Mouse (Mus musculus): ENCODE results near the gene Hsd17b1.

Hsd17b1 gene

DNA sequence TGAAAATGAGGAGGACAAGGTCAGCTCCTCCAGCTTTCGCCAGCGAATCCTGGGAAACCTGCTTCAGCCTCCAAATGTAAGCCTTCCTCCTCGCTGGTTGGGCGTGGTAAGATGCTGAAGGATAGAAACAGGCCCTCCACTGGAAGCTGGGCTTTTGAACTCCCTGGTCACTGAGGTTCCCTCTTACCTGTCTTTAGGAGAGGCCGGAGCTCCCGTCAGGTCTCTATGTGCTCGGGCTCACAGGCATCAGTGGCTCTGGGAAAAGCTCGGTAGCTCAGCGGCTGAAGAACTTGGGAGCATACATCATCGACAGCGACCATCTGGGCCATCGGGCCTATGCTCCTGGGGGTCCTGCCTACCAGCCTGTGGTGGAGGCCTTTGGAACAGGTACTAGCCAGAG lies 6.6 kb downstream of the Hsd17b1 start:
- DNase-seq (ENCODE audit: extremely low read depth, insufficient read length, low spot score), result no peak

DNA sequence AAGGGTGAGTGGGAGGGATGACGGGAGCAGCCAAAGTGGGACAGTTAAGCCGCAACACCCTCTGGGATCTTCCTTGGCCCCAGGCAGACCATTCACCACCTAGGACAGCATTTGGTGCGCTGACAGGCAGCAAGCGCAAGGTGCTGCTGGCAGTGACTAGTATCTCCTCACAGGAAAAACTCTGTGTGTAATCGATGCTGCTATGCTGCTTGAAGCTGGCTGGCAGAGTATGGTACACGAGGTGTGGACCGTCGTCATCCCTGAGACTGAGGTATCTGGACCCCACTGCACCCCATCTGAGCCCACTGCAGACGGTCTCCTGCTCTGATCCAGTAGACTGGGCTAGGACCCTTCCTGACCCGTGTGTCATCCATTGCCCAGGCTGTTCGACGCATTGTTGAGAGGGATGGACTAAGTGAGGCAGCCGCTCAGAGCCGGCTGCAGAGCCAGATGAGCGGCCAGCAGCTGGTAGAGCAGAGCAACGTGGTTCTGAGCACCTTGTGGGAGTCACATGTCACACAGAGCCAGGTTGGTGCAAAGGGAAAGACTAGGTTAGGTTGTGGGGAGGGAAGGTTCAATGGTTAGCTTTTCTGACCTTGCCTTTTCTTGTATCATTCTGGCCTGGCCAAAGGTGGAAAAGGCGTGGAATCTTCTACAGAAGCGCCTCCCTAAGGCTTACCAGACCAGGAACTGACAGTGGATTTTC lies 7.6 kb downstream of the Hsd17b1 start:
- no peak for DNase-seq (ENCODE audit: extremely low read depth, insufficient read length, low spot score)

DNA sequence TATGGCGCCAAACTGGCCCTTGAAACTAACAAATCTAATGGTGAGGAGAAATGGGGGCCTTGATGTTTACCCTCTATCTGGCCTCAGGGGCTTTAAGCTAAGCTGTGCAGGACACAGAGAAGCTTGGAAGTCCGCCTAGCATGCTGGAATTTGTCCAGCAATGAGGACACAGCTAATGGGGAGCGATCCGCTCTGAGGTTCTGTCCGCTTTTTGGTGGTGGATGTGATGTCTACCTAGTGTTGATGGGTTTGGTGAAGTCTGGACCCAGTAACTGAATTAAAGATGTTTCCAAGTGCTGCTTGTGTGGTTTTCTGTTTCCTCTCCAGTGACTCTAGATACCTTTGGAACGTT lies 8.1 kb downstream of the Hsd17b1 start:
- DNase-seq (ENCODE audit: extremely low read depth, insufficient read length, low spot score), result no peak

DNA sequence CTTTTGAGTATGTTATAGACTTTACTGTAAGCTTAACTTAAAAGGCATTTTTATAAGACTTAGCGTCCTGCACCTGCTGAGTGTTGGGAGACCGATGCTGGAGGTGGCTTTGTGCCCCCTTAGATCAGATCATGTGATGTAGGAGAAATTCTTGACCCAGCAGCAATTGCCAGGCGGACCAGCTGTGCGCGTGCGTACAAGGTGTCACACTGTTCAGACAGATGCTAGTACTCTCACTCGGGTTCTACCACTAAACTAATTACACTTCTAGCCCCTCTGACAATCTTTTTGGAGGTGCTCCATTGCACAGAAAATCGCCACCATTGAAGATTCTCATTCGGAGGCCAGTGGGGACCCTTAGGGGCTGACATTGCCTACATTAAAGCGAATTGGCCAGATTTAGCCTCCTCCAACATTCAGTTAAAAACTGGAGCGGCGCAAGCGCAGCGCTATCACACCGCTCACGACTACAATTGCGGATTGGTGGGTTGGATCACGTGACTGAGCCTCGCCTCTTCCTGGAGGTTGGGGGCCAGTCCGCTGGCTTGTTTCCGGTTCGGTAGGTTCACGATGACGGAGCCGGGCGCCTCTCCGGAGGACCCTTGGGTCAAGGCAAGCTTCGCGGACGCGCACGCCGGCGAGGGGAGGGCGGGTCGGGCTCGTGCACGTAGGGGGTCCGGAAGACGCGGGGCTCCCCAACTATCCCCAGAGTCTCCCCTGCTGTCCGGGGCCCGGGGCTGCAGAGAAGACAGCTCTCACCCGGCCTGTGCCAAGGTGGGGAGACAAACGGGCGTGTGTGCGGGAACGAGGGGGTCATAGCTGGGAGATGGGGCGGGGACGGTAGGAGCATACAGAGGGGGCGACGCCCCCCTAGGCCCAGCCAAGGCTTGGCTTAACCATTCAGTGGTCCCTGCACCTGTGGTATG lies 8.8 kb downstream of the Hsd17b1 start, which contains the start of gene Mlx:
TSS of gene Mlx (plus strand) at position 522 of the 926 bp plus-strand sequence.
- peak; percentile 82 for DNase-seq (ENCODE audit: extremely low read depth, insufficient read length, low spot score)

DNA sequence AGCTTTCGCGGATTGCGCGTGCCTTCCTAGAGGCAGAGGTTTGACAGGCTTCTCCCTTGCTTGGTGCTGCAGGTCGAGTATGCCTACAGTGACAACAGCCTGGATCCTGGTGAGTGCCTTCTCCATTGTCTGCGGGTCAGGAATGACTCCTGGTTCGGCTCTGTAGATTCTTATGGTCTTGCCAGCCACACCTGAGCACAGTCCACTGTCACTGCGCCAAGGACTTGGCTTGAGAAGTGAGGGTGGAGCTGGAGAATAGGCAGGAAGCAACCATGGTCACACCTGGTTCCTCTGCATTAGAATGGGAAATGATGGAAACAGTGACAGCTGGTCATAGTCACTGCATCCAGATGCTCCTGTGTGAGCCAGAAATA lies 9.5 kb downstream of the Hsd17b1 start:
- no peak for DNase-seq (ENCODE audit: extremely low read depth, insufficient read length, low spot score)

DNA sequence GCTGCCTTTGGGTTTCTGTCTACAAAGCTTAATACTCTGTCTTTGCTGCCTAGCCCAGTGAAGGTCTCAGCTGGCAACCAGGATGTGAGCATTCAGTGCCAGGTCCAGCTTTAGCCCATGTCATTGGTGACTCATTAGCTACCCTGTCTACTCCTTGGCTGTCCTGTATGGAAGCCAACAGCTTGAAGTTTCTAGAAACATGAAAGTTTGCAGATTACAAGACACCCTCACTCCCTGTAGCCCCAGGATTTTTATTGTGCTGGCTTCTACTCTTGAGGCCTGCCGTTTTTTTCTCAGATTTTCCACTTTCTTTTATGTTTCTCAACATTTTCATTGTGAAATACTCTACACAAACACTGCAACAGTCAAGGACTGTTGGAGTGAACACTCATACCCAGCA lies 11.7 kb downstream of the Hsd17b1 start:
- DNase-seq (ENCODE audit: extremely low read depth, insufficient read length, low spot score), result no peak

DNA sequence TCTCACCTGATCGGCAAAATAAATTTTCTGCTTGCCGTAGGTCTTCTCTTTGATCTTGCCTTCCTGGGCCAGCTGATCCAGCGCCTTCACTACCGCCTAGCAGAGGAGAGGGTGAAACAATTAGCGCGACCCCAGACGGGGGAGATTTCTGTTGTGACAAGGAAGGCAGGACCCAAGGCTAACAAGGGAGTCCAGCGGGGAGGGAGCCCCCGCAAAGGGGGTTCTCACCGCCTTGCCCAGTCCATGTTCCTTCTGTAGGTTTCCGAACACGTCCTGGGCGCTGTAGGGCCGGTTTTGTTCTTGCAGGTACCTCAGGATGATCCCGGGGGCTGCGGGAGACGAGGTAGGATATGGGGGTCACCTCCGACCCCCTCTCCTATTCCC lies 16.7 kb downstream of the Hsd17b1 start:
- no peak for DNase-seq (ENCODE audit: extremely low read depth, insufficient read length, low spot score)

DNA sequence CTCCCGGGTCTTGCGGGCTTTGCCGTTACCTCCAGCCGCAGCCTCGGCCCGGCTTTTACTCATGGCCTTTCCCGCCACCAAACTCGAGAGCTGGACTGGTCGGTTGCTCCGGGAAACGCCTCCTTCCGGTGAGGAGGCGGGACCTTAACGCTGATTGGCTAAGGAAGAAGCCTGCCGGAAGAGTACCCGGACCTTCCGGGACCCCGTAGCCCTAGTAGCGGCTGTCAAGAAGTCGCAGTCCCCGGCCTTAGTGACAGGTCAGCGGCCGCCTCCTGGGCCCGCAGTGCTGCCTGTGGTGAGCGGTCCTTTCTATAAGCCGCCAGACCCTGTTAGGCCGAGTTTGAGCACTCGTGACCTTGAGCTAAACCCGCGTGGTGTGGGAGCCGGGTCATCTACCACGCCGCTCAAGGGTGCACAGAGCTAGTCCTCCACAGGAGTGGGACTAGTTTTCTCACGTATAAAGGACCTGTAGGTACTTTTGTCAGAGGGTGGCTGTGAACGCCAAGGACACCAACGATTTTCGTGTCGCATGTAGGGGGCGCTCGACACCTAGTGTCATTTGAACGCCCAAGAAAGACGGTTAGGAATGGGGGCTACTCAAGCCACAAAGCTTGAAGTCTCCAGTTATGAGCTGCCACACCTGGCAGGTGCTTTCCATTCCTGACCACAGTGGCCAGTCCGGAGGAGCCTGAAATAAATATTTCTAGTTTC lies 17.3 kb downstream of the Hsd17b1 start, which contains the start of gene Psmc3ip:
TSS of gene Psmc3ip (minus strand) at position 123 of the 711 bp plus-strand sequence.
- peak; percentile 89 for DNase-seq (ENCODE audit: extremely low read depth, insufficient read length, low spot score)

DNA sequence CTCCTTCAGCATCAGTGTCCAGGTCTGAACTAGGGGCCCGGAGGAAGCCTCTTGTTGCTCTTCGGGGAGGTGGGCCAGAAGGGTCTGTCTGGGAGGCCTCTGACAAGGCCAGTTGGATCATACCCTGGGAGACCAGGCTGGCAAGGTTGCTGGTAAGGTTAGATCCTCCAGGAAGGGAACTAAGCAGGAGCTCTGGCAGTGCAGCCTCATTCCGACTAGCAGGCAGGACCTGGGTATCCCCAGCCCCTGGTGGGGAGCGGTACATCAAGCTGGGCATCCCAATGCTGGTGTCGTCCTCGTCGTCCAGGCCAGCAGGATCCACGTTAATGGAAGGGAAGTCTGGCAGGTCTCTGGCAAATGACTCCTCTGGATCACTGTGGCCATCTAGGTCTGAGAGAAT lies 20.0 kb downstream of the Hsd17b1 start:
- DNase-seq (ENCODE audit: extremely low read depth, insufficient read length, low spot score), result no peak

DNA sequence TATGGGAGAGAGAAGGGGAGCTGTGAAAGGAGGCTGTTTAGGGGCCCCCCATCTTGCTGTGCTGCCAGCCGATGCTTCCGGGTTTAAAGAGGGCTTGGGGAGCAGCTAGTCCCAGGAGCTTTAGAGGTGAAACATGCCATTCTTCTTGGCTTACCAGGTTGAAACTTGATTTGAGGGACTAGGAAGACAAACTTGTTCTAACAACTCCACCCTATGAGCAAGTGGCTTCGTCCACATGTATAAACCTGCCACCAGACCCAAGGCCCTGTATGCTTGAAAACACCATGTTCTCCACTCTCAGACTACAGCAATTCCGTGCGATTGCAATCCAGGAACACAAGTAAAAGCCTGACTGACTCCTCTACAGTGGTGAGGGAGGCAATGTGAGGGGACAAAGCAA lies 24.8 kb downstream of the Hsd17b1 start:
- no peak for DNase-seq (ENCODE audit: extremely low read depth, insufficient read length, low spot score)

DNA sequence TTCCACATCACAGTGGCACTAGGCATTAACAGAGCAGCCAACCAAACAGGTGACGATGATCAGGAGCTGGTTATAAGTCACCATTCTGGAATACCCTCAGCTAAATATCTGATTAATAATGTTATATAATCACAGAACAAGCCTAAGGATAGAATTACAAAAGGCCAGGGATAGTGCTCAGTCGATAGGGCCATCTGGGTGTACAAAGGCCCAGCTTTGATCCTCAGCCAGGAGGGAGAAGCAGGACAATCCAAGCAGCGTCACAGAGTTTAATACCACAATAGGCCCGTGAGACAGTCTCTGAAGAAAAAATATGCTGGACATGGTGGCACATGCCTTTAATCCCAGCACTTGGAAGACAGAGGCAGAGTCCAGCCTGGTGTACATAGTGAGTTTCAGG lies 31.1 kb downstream of the Hsd17b1 start:
- no peak for DNase-seq (ENCODE audit: extremely low read depth, insufficient read length, low spot score)

DNA sequence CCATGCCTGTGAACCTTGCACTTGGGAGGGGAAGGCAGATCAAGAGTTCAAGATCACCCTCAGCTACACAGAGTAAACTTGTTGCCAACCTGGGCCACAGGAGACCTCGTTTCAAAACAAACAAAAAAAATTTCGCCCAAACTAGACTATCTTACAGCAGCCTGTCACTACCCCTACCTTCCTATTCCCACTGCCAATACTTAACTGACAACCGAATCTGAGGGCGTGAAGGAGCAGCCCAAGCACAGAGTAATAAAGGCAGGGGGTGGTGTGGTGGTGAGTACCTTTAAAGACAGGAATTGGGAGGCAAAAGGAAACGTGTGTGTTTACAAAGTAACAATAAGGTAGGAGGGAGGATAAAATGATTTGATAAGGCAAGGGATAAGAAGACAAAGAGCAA lies 32.5 kb downstream of the Hsd17b1 start:
- DNase-seq (ENCODE audit: extremely low read depth, insufficient read length, low spot score), result no peak

DNA sequence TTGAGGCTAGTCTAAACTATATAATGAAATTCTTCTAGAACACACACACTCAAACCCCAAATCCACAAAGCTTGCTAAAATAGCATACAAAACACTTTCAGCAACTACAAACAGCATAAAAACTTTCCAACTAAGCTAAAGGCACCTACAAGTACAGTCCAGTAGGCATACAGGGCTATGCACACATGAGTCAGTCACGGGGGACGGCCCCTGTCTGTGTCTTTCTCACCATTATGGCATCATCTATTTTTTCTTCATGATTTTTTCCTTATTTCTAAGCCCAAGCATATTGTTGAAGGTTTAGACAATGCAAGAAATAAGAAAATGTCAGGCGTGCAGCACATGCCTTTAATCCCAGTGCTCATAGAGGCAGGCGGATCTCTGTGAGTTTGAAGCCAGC lies 33.0 kb downstream of the Hsd17b1 start:
- DNase-seq (ENCODE audit: extremely low read depth, insufficient read length, low spot score), result no peak

DNA sequence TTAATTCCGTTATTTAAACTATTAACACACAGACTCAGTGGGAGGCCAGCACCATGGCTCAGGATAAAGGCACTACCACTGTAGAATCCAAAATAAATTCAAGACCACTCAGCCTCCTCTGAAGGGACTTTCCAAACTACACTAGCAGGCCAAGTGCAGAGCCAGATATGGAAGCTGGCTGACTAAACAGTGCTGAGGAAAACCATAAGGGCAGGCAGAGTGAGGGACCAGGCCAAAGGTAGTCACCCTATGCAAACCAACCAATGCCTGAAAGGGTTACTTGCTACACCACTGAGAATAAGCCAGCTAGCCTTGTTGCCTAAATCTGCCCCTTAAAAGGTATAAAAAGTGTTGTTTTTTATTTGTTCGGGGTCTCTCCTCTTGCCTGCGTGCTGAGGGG lies 34.0 kb downstream of the Hsd17b1 start:
- DNase-seq (ENCODE audit: extremely low read depth, insufficient read length, low spot score), result no peak

DNA sequence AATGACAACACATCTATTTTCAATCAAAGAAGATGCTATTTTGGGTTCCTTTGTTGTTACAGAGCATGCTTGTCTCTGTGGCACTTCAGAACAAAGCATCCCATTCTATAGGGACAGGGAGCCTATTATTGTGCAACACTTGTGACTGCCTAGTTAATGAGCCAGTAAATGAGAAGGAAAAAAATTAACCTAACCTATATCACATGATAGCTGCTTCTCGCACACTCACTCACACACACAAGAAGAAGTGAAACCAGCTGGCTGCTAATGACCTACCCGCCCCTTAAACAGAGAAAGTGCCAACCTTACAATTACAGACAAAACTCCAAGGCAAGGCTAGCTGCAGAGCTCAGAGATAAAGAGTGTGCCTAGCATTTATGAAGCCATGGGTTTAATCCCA lies 37.4 kb downstream of the Hsd17b1 start:
- no peak for DNase-seq (ENCODE audit: extremely low read depth, insufficient read length, low spot score)

DNA sequence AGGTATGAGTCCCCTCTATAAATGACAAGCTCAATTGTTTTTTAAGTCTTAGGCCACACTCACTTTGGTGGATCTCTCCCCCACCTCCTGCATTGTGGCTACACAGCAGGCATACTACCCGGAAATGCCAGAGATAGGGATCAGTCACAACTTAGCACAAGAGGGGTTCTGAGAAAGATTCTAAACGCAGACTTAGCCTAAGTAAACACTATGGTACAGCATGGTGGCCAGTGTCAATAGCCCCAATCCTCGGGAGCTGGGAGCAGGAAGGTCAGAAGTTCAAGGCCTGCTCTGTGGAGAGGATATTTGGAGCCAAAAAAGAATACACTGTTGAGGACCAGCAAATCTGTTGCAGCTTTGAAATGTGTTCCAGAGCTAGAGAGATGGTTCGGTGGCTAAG lies 39.9 kb downstream of the Hsd17b1 start:
- DNase-seq (ENCODE audit: extremely low read depth, insufficient read length, low spot score), result no peak

DNA sequence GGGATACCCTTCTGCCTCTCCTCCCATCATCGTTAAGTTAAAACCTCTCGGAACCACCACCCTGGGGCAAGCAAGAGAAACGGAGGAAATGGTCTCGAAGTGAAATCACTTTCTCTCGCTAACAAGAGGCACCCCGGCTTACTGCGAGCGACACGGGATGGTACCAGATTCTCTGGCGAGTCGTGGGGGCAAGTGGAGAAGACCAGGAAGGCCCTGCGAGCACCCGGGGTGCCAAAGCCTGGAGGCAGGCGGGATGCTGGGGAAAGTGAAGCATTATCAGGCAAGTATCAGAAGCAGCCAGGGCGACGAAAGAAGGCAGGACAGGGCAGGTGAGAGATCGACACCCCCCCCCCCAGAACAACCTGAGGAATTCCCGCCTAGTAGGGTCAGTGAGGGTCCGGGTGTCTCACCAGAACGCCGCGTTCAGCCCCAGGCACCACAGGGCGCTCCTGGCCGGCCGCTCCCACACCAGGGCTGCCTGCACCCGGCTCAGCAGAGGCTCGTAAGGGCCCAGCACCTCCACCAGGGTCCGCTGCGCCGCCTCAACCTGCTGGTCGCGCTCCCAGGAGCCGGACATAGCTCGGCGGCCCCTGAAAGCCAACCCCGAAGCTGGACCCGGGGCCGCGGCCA lies 41.0 kb downstream of the Hsd17b1 start:
- DNase-seq (ENCODE audit: extremely low read depth, insufficient read length, low spot score), result no peak

DNA sequence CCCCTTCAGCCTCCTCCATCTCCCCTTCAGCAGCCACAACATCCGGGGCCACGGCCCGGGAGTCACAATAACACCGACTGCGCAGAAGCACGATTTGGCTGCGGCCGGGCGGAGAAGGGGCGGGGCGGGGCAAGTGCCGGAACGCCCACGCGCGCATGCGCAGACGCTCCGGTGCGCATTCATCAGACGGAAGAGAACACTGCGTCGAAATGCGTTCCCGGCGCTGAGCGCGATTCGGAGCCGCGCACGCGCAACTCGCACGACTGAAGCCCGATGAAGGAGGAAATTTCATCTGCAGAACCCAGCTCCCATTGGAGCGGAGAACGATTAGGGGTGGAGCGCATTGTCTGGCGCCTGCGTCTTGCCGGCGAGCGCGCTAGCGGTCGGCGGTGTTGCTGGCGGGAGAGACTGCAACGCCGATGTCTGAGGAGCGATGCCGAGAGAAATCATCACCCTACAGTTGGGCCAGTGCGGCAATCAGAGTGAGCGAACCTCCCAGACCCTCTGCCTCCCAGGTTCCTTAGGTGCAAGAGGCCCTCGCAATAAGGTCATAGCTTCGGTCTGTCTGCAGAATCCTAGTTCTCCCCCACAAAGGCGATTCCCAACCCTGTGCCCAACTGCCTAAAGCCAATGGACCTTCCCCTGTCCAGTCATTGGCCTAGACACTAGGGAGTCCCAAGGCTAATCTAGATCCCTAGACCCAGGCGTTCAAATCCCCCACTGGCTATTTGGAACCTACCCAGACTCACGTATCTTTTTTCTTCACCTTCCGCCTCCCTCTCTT lies 41.7 kb downstream of the Hsd17b1 start, which contains the start of the genes Retreg3 and Tubg1:
TSS of gene Retreg3 (minus strand) at position 133 of the 784 bp plus-strand sequence.
TSS of gene Tubg1 (plus strand) at position 178 of the 784 bp plus-strand sequence.
- peak; percentile 100 for DNase-seq (ENCODE audit: extremely low read depth, insufficient read length, low spot score)

DNA sequence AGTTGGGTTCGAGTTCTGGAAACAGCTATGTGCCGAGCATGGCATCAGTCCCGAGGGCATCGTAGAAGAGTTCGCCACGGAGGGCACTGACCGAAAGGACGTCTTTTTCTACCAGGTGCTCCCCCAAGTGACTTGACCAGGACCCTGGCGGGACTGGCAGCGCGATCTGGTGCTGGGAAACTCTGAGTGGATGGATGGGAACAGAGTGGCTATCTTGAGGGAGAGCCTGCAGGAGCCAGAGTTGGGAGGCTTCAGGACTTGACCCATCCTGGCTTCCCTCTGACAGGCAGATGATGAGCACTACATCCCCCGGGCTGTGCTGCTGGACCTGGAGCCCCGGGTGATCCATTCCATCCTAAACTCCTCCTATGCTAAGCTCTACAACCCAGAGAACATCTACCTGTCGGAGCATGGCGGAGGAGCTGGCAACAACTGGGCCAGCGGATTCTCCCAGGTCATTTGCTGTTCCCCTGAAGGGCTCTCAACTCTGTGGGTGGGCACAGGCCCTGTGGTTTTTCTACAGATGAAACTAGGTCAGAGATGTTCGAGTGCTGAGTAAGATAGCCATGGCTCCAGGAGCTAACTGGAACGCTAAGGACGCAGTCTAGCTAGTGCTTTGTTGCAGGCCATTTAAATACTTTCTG lies 42.5 kb downstream of the Hsd17b1 start:
- no peak for DNase-seq (ENCODE audit: extremely low read depth, insufficient read length, low spot score)
